Mouse (Mus musculus): ENCODE data around the gene Dnah7c.

GRCm38 (mm10) chr1:46817934-46818333 is 392.5 kb downstream of the Dnah7c start:
- TF ChIP-seq CTCF (IDR thresholded peaks at IDR 0.05; ENCODE audit: borderline replicate concordance, extremely low read depth, insufficient read depth, insufficient read length) (no peak), POLR2A (IDR thresholded peaks at IDR 0.05; ENCODE audit: borderline replicate concordance, extremely low read depth, insufficient read depth, insufficient read length, poor library complexity, severe bottlenecking) (no peak)

All from brain, embryonic 14.5 days (tissue).